Mouse (Mus musculus) cerebellum, adult 9-10 months (tissue): Measurements from ENCODE around the gene Plpp2.

ENCODE experiments used
- DNase-seq: peaks from one replicate; pipeline ENCODE4 v3.0.0; 2022

Gene Plpp2

DNA sequence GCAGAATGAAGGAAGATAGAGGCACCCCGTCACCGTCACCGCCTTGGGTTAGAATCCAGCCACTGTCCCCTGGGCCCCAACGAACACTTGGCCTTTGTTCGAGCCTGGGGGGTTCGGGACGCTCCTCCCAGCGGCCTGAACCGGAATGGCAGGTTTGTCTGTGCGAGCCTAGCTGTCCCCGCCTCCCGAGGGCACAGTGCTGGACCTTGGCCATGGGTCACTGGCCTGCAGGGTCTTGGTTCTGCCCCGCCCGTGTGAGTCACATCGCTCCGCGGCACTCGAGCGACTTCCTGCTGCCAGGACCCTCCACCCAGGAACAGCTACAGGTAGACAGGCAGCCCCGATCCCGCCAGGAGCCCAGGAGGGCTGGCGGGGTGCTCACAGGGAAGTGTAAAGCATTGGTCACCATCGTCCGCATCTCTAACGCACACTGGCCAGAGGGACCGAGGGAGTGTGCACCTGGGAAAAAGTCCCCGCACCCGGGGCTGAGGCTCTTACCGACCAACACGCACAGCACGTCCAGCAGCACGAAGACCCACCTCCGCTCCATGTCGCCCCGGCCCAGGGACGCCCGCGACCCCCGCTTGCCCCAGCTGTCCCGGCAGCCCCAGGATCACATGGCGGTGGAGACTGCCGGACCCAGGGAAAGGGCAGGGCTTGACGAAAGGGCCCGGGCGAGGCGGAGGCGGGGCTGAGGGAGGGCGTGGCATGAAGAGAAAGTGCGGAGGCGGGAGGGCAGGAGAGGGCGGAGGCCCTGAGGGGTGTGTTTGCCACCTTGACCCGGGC lies at the start of gene Plpp2:
Gene Plpp2 (minus strand): TSS at position 671 of the 786 bp plus-strand sequence.
- DNase-seq, result peak; percentile 64

DNA sequence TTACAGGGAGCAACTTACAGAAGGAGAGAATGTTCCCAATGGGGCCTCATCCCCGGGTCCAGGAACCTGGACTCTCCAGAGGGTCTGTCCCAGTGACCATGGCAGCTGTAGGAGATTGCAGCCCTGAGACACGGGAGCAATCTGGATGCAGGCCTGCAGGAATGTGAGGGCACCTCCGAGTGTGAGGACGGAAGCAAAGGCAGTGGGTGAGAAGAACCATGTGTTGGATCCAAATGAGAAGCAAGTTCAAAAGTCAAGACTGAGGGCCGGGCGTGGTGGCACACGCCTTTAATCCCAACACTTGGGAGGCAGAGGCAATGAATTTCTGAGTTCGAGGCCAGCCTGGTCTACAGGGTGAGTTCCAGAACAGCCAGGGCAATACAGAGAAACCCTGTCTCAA lies 47.9 kb upstream of the Plpp2 start:
- no peak for DNase-seq

DNA sequence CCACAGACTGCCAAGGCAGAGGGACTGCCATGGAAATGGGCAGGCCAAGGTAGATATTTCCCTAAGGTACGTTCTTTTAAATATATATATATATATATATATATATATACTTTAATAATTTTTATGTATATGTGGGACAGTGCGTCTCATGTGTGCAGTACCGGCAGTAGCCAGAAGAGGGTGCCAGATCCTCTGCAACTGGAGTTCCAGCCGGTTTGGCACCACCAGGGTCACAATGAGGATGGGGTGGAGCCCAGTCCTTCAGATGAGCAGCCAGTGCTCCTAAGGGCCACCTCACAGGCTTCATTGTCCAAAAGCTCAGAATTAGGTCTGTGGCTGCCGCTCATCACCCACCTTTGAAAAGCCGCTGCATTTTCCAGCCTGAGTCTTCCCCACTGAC lies 47.2 kb upstream of the Plpp2 start:
- DNase-seq, result no peak

DNA sequence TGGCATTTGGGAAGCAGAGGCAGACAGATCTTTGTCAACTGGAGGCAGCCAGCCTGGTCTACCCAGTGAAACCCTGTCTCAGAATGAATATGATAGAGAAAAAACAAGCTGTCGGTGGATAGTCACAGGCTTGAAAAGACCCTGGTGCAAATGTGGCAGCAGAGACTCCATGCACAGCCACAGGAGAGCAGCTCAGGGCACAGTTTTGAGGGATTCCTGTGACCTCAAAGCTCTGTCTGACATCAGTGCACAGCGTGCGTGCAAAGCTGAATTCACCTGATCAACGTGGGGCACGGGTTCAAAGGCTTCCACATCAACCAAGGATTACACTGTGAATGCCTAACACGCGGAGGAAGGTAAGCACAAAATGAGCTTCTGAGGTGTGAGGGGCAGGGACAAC lies 46.8 kb upstream of the Plpp2 start:
- no peak for DNase-seq

DNA sequence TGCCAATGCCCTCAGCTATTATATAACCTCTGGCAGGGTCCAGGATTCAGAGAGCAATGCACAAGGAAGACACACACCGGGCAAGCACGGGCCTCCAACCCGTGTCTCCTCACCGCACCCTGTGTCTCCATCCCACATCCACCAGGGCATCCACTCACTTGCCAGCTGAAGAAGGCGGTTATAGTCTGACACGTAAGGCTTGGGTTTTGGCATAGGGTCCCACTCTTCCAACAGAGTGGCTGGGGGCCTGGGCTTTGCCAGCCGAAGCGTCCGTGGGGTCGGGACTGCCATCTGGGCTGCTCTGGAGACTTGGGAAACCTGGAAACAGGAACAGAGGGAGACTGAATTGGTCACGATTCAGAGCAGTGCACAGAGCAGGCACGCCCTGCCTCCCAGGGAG lies 46.2 kb upstream of the Plpp2 start:
- DNase-seq, result no peak

DNA sequence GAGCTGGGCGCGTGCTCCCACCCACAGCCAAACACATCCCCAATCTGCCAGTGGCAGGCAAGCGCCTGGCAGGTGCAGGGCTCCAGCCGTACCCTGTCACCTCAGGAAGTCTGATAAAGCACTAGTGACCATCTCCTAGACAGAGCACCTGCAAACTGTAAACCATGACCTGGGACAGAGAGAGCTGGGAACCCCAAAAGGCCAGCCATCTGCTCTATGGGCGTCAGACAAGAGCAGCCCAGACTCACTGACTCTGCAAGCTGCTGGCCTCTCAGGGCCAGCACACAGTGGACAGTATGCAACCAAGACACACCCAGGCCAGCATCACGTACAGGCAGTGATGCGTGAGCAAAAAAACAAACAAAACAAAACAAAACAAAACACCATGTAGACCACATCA lies 45.3 kb upstream of the Plpp2 start:
- DNase-seq, result no peak

DNA sequence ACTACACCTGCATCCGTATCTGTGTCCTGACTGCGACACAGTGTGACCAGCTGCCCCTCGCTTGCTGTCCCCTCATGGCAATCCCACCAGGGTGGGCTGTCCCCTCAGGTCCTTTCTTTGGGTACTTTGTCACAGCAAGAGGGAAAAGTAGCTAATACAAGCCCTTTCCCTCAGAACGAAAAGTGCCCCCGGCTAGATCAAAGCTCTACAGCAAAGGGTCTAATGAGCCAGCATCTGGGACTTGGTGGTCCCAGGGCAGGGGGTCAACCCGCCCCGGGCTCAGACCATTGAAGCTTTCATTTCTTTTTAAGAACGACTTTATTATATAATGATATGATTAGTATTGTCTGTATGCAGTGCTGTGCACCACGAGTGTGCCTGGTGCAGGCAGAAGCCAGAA lies 44.7 kb upstream of the Plpp2 start:
- DNase-seq, result no peak

DNA sequence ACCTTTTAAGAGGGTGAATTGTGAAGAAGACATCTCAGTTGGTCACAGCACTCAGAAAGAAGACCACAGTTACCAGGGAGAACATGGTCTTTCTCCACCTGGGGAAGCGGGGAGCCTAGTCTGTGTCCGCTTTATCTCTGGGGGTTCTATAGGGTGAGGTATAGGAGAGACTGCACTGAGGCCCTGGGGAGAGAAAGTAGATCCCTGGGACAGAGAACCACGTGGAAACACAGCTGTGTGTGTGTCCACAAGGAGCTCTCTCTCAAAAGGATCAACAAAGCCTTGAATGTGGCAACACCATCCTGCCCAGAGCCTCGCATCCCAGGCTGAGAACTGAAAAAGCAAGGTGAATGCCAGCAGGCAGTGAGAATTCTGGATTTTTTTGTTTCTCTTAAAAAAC lies 43.8 kb upstream of the Plpp2 start:
- DNase-seq, result no peak

DNA sequence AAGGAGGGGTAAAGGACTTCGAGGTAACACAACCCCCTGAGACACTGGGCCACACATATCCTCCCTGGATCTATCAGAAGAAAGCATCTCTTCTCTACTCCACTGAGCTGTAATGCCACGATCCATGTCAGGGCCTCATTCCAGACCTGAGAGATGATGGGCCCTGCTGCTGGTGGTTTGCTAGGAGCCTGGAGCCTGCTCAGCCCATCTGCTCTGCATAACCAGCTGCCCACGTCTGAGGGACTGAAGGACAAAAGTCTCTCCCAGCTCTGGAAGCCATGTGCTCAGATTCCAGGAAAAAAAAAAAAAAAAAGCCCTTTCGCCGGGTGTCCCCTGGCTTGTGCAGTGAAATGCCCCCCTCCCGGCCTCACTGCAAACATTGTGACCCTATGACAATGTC lies 42.2 kb upstream of the Plpp2 start:
- no peak for DNase-seq

DNA sequence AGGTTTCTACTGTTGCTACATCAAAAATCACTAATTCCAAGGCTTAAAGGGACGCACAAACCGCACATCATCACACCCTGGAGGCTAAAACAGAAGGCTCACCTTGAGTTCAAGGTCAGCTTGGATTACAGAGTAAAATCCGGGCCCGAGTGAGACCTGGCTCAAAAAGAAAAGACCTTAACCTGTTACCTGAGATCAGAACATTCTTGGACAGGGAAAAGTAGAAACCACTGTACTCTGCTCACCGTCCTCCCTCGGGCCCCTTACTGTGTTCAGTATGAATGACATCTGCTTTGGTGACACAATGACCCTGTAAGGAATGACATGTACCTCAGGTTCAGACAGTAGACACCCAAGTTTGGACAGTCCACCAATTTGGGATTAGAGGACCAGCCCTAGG lies 41.2 kb upstream of the Plpp2 start:
- no peak for DNase-seq

DNA sequence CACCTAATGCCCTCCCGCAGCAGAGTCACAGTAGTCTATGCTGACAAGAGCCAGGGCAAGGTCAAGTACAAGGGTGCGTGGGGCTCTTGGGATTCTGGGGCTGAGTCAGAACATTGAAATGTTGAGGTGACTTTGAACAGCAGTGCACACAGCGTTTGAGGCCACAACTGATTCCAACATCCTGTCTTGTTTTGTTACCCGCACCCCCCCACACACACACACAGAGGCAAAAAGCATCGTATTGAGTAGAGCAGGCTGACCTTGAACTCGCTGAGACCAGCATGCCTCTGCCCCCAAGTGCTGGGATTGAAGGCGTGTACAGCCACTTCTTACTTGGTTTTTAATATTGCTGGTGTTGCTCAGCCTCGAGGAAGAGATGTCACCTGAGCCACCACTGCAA lies 40.8 kb upstream of the Plpp2 start:
- no peak for DNase-seq

DNA sequence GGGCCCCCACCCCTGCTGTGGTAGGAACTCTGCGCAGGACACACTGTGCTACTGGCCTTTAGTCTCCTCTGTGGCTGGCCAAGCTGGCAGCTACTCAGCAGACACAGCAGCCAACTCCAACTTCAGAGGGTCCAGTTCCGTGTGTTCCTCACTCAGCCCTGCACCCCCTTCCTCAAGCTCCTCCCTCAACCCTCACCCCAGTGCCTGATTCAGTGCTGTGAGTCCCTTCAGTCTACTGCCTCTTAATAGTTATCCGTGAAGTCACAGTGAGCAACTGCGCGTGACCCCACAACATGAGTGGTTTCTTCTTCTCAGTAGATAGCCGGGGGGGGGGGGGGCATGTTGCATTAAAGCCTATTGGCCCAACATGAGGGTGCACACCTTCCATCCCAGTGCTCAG lies 40.0 kb upstream of the Plpp2 start:
- DNase-seq, result no peak

DNA sequence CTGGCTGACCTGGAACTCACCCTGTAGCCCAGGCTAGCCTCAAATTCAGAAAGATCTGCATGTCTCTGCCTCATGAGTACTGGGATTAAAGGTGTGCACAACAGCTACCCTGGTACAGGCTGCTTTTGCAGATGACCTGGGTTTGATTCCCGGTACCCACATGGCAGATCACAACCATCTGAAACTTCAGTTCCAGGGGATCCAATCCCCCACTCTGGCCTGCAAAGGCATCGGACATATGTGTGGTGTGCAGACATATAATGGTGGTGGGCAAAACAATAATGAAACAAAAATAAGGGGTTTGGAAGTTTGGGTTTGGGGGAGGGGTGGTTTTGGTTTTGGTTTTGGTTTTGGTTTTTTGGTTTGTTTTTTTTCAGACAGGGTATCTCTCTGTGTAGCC lies 37.7 kb upstream of the Plpp2 start:
- no peak for DNase-seq

DNA sequence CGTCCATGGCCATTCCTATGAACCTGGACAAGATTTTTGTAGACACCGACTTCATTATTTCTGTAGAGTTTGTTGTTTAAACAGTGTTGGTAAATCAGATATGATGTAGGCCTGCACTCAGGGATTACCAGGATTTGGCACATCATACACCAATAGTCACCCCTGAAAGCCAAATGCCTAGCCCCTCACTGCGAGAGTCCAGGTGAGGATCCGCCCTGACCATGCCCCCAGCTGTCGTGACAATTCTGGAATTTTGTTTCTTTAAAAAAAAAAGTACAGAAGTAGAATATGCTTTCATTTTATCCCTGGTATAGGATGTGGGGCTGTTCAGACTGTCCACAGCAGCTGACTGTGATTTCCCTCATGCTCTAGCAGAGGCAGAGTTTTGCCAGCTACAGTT lies 36.3 kb upstream of the Plpp2 start:
- DNase-seq, result no peak

DNA sequence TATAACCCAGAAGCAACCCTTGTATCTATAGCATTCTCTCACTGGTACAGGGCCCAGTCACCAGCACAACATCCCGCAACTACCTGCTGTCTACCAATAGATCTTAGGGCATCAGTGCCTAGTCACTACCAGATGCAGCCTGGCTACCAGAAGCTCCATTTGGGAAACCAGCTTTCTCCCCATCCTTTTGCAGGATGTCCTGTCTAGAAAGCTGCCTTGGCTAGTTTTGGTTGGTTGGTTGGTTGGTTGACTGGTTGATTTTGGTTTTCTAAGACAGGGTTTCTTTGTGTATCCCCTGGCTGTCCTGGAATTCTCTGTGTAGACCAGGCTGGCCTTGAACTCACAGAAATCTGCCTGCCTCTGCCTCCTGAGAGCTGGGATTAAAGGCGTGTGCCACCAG lies 26.1 kb upstream of the Plpp2 start:
- no peak for DNase-seq

DNA sequence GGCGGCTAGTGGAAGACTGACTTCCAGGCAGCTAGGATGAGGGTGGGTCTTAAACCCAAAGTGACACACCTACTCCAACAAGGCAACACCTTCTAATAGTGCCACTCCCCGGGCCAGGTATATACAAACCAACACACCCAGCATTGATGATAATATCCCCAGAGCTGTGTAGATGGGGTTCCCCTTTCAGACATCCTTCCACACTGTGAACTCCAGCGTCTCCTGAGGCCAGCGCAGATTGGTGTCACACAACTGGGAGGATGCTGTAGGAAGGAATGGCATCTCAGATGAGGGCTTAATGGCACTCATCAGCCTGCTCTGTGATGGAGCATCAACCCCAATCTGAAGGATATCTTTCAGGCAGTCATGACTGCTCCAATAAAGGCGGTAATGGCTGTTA lies 23.9 kb upstream of the Plpp2 start:
- no peak for DNase-seq

DNA sequence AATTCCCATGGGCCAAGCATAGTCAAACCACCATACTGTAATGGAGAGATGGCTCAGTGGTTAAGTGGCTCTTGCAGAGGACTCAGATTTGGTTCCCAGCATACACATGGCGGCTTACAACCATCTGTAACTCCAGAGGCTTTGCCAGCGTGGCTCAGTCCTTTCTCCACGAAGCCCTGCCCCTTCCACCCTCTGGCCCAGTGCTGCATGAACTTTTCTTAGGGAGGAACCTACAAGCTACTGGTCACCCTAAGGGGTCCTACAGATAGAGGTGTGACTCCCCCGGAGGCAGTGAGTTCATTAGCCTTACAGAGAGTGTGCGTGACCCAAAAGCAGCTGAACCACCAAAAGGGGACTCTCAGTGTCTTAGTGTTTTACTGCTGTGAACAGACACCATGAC lies 23.4 kb upstream of the Plpp2 start:
- DNase-seq, result no peak

DNA sequence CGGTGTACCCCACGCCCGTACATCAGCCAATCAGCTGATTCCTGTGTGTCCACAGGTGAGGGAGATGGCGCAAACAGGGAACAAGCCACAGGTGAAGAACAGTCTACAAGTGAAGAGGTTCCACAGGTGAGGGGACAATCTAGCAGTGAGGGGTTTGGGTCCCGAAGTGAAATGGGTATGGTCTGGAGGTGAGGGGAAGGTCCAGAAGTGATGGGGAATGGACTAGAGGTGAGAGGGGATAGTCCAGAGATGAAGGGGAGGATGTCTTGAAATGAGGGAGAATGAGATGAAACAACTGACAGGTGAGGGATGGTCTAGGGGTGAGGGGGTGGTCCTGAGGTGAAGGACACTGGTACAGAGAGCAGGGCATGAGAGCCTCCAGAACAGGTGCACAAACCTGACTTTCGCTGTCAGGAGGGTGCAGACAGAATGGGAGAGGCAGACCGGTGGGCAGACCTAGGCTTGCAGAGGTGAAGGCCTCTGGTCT lies 21.7 kb upstream of the Plpp2 start:
- no peak for DNase-seq

DNA sequence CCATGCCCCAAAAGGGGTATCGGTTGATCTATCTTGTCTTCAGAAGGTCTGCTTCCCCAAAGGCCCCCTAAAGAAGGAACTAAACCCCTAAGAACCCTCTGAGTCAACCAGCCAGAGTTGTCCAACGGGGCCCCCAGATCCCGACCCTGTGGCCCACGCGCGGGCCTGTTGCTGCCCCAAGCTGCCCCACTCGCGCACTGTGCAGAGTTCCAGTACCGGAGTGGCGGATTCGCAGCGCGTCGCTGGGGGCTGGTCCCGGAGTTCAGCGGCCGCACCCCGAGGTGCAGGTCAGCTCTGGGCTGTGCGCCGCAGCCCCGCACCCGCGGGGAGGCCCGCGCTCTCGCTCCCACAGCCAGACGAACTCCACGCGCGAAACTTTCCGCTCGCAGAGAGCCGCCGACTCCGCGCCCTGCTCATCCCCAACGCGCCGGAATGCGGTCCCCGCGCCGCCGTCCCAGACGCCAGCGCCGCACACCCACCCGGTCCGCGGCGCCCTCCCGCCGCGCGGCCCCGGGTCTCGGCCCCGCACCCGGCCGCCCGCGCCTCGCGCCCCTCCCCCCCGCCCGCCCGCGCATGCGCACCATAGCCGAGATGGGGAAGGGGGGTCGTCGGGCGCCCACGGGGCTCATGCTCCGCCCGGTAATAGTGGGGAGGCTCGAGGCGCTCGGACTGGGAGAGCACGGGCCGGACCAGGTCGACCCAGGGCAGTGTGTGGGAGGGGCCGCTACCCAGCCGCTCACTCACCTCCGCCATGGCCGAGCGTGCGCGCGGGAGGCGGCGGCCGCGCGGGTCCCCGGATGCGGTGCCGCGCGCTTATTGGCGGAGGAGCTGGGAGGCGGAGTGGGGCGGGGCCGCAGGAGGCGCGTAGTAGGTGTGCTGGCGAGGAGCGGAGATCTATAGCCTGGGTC lies 21.0 kb upstream of the Plpp2 start, which contains the start of gene Mier2:
Gene Mier2 (minus strand): TSS at position 870 of the 908 bp plus-strand sequence.
- DNase-seq, result peak; percentile 87

DNA sequence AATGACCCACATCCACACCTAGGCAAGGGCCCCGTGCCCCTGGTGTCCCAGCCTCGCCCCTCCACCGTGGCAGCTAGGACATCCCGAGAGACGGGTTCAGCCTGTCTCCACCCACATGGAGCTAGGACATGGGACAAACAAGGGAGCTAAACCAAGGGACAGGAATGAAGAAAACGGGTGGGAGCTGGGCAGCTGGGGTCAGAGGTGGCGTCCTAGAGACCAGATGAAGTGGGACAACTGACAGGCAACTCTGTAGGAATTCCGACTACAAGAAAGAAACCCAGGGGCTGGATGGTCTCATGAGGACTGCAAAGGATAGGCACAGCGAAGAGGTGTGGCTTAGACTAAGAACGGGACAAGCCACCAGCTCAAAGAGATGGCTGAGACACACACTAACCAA lies 20.1 kb upstream of the Plpp2 start:
- DNase-seq, result no peak

DNA sequence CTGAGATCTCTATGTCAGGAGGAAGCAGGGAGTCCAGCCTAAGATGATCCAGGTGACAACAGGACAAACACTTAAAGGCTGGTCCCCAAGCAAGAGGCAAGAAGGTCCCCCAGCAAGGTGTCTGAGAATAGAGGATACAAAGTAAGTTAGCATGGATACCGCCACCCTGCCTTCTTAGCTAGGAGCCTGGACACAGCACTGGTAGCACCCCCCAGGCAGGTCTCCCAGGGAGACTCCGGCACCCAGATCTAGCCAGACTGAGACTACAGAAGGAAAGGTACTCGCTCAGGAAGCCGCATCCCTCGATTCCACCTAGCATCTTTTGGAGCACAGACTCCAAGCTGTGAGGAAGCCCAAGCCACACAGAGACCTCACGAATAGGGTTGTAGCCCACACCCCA lies 19.6 kb upstream of the Plpp2 start:
- DNase-seq, result no peak

DNA sequence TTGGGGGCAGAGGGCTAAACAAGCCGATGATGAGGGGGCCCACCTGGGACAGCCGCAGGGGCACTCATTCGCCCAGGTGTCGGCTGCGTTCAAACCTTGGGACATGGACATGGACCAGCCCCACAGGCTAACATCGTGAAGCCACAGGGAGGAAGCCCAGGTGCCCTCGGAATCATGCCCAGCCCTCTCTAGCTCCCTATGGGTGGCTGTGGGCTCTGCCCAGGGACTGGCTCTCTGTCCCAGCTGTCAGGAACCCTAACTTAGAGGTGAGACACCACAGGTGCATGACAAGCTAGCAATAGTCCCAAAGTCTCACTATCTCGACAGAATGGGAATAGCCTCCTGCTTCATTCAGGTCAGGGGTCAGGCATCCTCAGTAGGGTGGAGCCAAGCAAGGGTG lies 18.9 kb upstream of the Plpp2 start:
- DNase-seq, result no peak

DNA sequence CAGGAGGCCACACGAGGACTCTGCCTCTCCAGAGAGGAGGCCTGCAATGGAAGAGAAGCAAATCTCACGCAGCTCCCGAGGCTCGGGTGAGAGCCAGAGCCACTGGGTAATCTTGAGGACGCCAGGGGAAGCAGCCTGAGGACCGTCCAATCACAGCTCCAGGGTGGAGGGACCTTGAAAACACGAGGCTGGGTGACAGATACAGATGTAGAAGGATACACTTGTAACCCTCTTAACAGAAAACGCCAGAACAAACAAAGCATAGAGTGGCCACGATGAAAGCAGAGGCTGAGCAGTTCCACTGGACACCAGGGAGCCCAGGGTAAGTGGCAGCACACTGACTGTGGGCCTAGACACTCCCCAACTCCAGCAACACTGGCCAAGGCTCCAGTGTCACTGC lies 16.8 kb upstream of the Plpp2 start:
- no peak for DNase-seq
